In genomic region chr4:86574939-86575282, GRCm38 (mm10) we compare ENCODE assay signal across 9 mouse cellular contexts. TPM values are rescaled to one million over a fixed set of nuclear protein-coding genes. Genes with fewer than 3 reads are reported as not detected.
DNase-seq lines count a peak whose midpoint lies in the region; ATAC-seq lines count a peak whose summit lies in the region.
"Had no signal": no experiment of that assay in that cellular context is flagged by ENCODE, and none has a peak within 500 bp of the region (broad histone marks: within the 10 kb centered on the region; RNA-seq: fewer than 3 reads in every experiment).

No protein-coding gene starts in this region.

- H3K36me3 ChIP-seq in kidney, embryonic 14.5 days (ENCODE audit: control insufficient read depth, insufficient read depth, low read length): peaks cover 11% of the 10 kb centered on the region; the same call in 1 of the 2 replicates
- no peaks in the 10 kb centered on the region for H3K36me3 ChIP-seq in heart, embryonic 16.5 days (ENCODE audit: control insufficient read depth, insufficient read depth)

- H3K9me3 ChIP-seq in kidney, embryonic 14.5 days (ENCODE audit: control insufficient read depth, low read length): no peaks in the 10 kb centered on the region
- no peaks in the 10 kb centered on the region for H3K9me3 ChIP-seq in heart, embryonic 16.5 days (replicated peaks; ENCODE audit: control insufficient read depth, low read length)

- peak overlapping the region; percentile 89 for H3K4me3 ChIP-seq in kidney, embryonic 14.5 days (ENCODE audit: low read length)
- peak overlapping the region; percentile 92 for H3K4me3 ChIP-seq in heart, embryonic 16.5 days (ENCODE audit: low read length)

- no peak for DNase-seq in kidney, postnatal 10 days
- DNase-seq in NIH3T3 (ENCODE audit: low read depth): peak; percentile 52
- no peak for DNase-seq in B cell, adult 2 months
- no peak for DNase-seq in frontal cortex, postnatal 25 days (ENCODE audit: low spot score in 2 of 2)
- DNase-seq in urinary bladder, postnatal 10 days (ENCODE audit: low spot score): no peak

- H3K27me3 ChIP-seq in kidney, embryonic 14.5 days (ENCODE audit: control insufficient read depth, insufficient read depth, low read length): no peaks in the 10 kb centered on the region
- no peaks in the 10 kb centered on the region for H3K27me3 ChIP-seq in heart, embryonic 16.5 days (ENCODE audit: control insufficient read depth, insufficient read depth, low read length)

- peaks cover 14% of the 10 kb centered on the region for H3K4me1 ChIP-seq in kidney, embryonic 14.5 days (ENCODE audit: control insufficient read depth, insufficient read depth, low read length)
- peaks cover 17% of the 10 kb centered on the region for H3K4me1 ChIP-seq in heart, embryonic 16.5 days (ENCODE audit: control insufficient read depth, insufficient read depth, low read length)

- peak overlapping the region; percentile 95 for H3K9ac ChIP-seq in kidney, embryonic 14.5 days (ENCODE audit: low read depth, low read length)
- peak overlapping the region; percentile 96 for H3K9ac ChIP-seq in heart, embryonic 16.5 days (ENCODE audit: low read length)

- WGBS in kidney, embryonic 14.5 days: 20% methylated on average over 6 of the region's 6 CpGs
- WGBS in heart, embryonic 16.5 days: 17% methylated on average over 6 of the region's 6 CpGs

- peak; percentile 41 for ATAC-seq in kidney, embryonic 14.5 days (ENCODE audit: low FRiP score, low TSS enrichment)
- peak; percentile 14; the same call in 1 of the 2 replicates for ATAC-seq in heart, embryonic 16.5 days (replicated peaks; ENCODE audit: extremely low read depth, insufficient read depth, low FRiP score)
- peak; percentile 17 for ATAC-seq in megakaryocyte progenitor cell, adult 5-6 weeks (replicated peaks; ENCODE audit: poor library complexity)

- peak overlapping the region; percentile 98 for H3K27ac ChIP-seq in kidney, embryonic 14.5 days (ENCODE audit: low read depth, low read length)
- peak overlapping the region; percentile 96 for H3K27ac ChIP-seq in heart, embryonic 16.5 days (ENCODE audit: low read length)

- H3K4me2 ChIP-seq in kidney, embryonic 14.5 days (replicated peaks; ENCODE audit: low read depth, low read length): peak overlapping the region; percentile 65
- peak overlapping the region; percentile 95 for H3K4me2 ChIP-seq in heart, embryonic 16.5 days (ENCODE audit: low read depth, low read length)

RNA-seq across cellular contexts. Expression of gene Rraga, which starts 0.6 kb away (rescaled TPM):
- 88.7 and 115 TPM in 2 replicates for polyA plus RNA-seq in kidney, embryonic 14.5 days (2014; fragmentation: Nextera tagmentation; extraction: Ambion mirVana)
- 68.5 and 86.6 TPM in 2 replicates for polyA plus RNA-seq in heart, embryonic 16.5 days (2015; fragmentation: Nextera tagmentation; extraction: Ambion mirVana)
- 31.0 and 34.5 TPM in 2 replicates for total RNA-seq in megakaryocyte progenitor cell, adult 5-6 weeks (2015)
- 12.4 and 12.5 TPM in 2 replicates for total RNA-seq in megakaryocyte progenitor cell, adult 5-6 weeks (2017)

RNA-seq across cellular contexts. Expression of gene Saxo1, which starts 16.8 kb away (rescaled TPM):
- 0.11 and 0.12 TPM in 2 replicates for polyA plus RNA-seq in kidney, embryonic 14.5 days (2014; fragmentation: Nextera tagmentation; extraction: Ambion mirVana)
- polyA plus RNA-seq in heart, embryonic 16.5 days (2015; fragmentation: Nextera tagmentation; extraction: Ambion mirVana): not detected in 2 replicates
- not detected in 2 replicates for total RNA-seq in megakaryocyte progenitor cell, adult 5-6 weeks (2015)
- total RNA-seq in megakaryocyte progenitor cell, adult 5-6 weeks (2017): not detected in 2 replicates
- total RNA-seq: neutrophil, adult 5-6 weeks had no signal

RNA-seq across cellular contexts. Expression of gene Haus6, which starts 36.9 kb away (rescaled TPM):
- polyA plus RNA-seq in kidney, embryonic 14.5 days (2014; fragmentation: Nextera tagmentation; extraction: Ambion mirVana): 17.4 and 27.7 TPM in 2 replicates
- polyA plus RNA-seq in heart, embryonic 16.5 days (2015; fragmentation: Nextera tagmentation; extraction: Ambion mirVana): 8.8 and 9.2 TPM in 2 replicates
- 22.6 and 26.3 TPM in 2 replicates for total RNA-seq in megakaryocyte progenitor cell, adult 5-6 weeks (2015)
- total RNA-seq in megakaryocyte progenitor cell, adult 5-6 weeks (2017): 28.4 and 35.1 TPM in 2 replicates
